Mouse (Mus musculus) megakaryocyte, embryonic 14.5 days (primary cell): ENCODE data around the gene Irgm2.

Source experiments
- FLI1 ChIP-seq: IDR thresholded peaks from 2 replicates; pipeline ENCODE4 v1.6.1; 2012; ENCODE audit warnings: low read length, inconsistent platforms, mixed read lengths
- GATA1 ChIP-seq: IDR thresholded peaks from 3 replicates; pipeline ENCODE4 v1.6.1; 2012; ENCODE audit warnings: mixed read lengths, low read length, inconsistent platforms, borderline replicate concordance

DNA sequence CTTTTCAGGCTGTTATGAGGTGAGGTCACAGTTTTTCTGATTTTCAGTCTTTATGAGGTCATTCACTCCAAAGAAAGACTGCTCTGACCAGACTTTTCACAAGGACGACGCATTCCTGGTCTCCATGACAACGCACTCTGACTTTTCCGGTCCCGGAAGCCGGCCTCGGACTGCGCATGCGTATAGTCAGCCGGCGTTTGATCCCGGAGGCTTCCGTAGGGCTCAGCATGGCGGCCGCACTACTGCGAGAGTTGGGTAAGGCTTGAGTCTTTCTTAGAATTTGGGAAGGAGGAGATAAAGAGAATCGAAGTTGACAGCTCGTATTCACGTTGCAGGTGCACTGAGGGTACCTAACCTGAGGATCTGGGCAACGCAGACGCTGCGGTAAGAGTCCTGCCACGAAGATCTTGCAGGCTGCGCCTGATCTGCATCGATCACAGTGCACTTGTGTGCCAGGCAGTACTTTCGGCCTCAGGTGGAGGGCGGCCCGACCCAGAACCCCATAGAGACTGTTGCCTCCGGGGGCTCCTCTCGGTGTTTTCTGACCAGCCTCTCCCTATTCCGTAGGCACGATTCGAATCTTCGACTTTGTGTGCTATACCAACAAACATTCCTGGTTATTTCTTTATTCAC is 27.8 kb upstream of the Irgm2 start, which contains the start of gene Mrpl22:
- TF ChIP-seq GATA1 (no peak), FLI1 (no peak)
